Mouse (Mus musculus) olfactory bulb, adult 2 months (tissue): ENCODE results near the gene Sik3. TPM values are rescaled to one million over a fixed set of nuclear protein-coding genes. Genes with fewer than 3 reads are reported as not detected.

Experiments
- H3K27ac ChIP-seq: fragments of 200-500 bp; 2 replicates; pipeline ENCODE4 v1.5.1; 2012; ENCODE audit warnings: low read depth, low read length; ENCODE audit not compliant: insufficient read depth
- H3K4me1 ChIP-seq: fragments of 200-500 bp; 2 replicates; pipeline ENCODE4 v1.6.1; 2012; ENCODE audit warnings: low read length; ENCODE audit not compliant: control insufficient read depth, insufficient read depth
- H3K4me3 ChIP-seq: fragments of 200-500 bp; 2 replicates; pipeline ENCODE4 v1.5.1; 2012; ENCODE audit warnings: mild to moderate bottlenecking, low read depth, low read length, moderate library complexity; ENCODE audit not compliant: insufficient read depth
- CTCF ChIP-seq: fragments of 200-500 bp; IDR thresholded peaks from 2 replicates; pipeline ENCODE4 v1.5.1; 2012; ENCODE audit warnings: low read depth, mild to moderate bottlenecking, low read length, moderate library complexity; ENCODE audit not compliant: insufficient read depth
- POLR2A ChIP-seq: fragments of 200-500 bp; IDR thresholded peaks from 2 replicates; pipeline ENCODE4 v1.6.1; 2012; ENCODE audit warnings: mild to moderate bottlenecking, low read depth, low read length, moderate library complexity; ENCODE audit not compliant: insufficient read depth
- WGBS: fragments of 180-500 bp; shearing (Covaris S2); methylation state at CpG from one replicate; pipeline ENCODE4 v1.1.7; 2018; 5-methylcytosine and 5-hydroxymethylcytosine counted together
- polyA plus RNA-seq: library from polyadenylated mRNA; stranded (reverse); fragments of >200 nt; gene quantifications from 2 replicates; pipeline ENCODE4 v1.2.4, GENCODE M21; 2012; ENCODE audit warnings: low replicate concordance; ENCODE audit not compliant: missing spikeins, insufficient read depth, insufficient read length

Sik3 gene
- 51.7 TPM in 1 of 2 replicates, not detected in the other for polyA plus RNA-seq

DNA sequence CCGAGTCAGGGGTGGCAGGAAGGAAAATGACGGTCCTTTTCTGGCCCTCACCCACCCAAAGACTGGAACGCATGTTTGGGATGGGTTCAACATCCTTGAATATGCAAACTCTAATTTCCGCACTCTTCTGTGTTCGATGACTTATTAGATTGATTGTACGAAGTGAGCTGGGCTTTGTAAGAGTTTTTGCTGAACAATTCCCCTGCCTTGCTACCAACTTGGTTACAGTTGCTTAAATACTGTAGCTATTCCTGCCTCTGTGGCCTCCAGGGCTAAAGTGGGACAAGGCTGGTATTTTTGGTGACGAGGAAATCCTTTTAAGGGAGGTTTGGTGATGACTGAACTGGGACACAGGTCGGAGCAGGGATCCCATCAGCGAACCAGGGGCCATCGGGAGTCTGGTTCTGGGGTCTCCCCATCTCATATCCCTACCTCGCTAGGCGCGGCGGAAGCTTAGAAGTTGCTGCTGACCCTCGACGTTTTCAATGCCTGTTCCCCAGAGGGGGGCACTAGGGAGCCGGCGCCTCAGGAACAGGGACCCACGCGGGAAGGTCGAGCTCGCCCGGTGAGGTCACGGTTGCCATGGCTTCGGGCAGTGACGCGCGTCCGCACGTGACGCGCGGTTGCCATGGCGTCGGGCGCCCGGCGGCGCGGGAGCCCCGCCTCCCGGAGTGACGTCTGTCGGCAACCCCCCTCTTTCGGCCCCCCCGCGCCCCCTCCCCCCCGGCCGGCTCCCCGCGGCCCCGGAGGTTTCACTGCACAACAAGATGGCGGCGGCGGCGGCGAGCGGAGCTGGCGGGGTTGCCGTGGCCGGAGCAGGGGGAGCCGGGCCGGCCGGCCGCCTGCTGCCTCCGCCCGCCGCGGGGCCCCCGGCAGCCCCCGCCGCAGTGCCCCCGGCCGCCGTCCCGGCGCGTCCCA lies at the start of gene Sik3, which contains the start of gene Pafah1b2:
Gene Sik3, plus strand, starts transcription at position 730 of the 918 bp plus-strand sequence.
Gene Pafah1b2, minus strand, starts transcription at position 600 of the 918 bp plus-strand sequence.
- Histone ChIP-seq H3K4me3 (peak within 1 kb of the TSS; percentile 99), H3K27ac (peak within 1 kb of the TSS; percentile 97), H3K4me1 (peaks cover 12% of the 10 kb centered on the region)
- 2% methylated on average over 77 of the region's 78 CpGs for WGBS
- peak; percentile 91 for TF ChIP-seq CTCF
- TF ChIP-seq POLR2A: no peak

DNA sequence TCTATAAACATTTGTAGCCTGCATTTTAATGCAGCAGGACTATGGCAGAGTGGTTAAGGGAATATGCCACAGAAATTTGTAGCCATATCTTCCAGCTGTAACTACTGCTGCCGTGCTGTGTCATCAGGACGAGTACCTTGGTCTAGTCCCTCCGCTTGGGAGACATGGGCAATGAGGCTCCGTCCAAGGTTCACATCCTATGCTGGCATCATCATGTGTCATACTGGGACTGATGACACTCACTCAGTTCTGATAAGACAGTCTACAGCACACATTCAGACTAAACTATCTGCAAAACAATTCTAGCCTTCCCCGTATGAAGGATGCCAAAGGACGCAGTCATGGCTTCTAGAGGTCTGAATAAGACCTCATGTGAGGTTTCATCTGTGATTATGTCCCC lies 49.0 kb upstream of the Sik3 start:
- Histone ChIP-seq H3K4me1 (no peaks in the 10 kb centered on the region), H3K27ac (no peak overlapping the region), H3K4me3 (no peak overlapping the region)
- 94% methylated on average over 6 of the region's 6 CpGs for WGBS
- no peak for TF ChIP-seq POLR2A
- no peak for TF ChIP-seq CTCF

DNA sequence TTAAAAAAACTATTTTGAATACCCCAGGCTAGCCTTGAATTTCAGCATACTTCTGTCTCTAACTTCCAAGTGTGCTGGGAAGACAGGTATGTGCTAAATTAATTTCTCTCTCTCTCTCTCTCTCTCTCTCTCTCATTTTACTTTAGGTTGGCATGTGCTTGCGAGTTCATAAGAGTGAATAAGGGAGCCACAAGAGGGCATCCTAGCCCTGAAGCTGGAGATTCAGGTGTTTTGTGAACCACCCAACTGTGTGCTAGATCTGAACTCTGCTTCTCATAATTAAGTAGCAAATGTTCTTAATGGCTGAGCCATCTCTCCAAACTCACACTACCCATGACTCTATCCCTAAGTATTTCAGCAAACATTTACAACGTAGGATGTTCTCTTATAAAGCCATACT lies 35.7 kb upstream of the Sik3 start:
- H3K4me1 ChIP-seq: 0 out of 2 replicates have a peak, but pooled peaks cover 2% of the 10 kb centered on the region
- H3K27ac ChIP-seq: no peak overlapping the region
- TF ChIP-seq CTCF (no peak), POLR2A (no peak)
- 66% methylated on average over 2 of the region's 2 CpGs for WGBS
- no peak overlapping the region for H3K4me3 ChIP-seq

DNA sequence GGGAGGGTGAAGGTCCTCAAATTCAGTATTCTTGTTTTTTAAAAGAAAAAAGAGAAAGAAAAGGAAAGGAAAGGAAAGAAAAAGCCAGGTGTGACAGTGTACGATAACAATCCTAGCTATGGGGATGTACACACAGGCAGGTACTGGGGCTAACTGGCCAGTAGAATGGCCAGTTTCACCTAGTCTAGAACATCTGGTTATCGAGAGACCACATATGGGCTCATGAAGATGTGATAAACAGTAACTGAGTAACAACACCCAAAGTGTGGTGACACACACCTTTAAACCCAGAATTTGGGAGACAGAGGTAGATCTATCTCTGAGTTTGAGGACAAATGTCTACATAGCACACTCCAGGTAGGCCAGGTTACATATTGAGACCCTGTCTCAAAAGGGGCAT lies 32.8 kb upstream of the Sik3 start:
- WGBS: 91% methylated on average over 2 of the region's 2 CpGs
- TF ChIP-seq CTCF (no peak), POLR2A (no peak)
- peaks cover 11% of the 10 kb centered on the region for H3K4me1 ChIP-seq
- no peak overlapping the region for H3K4me3 ChIP-seq
- H3K27ac ChIP-seq: no peak overlapping the region

DNA sequence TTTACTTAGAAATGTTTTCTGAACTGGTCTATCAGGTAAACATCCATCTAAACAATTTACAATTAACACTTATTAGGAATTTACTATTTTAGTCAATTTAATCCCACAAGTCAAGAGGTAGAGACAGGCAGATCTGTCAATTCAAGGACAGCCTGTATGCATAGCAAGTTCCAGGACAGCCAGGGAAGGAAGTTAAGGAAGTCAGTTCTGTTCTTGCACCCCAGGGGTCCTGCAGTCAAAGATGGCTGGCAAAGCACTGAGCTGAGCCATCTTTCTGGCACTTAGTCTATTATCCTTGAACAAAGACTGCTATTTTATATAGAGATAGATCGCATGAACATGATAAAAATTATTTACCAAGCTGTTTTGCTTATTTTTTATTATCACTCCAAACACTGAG lies 32.0 kb upstream of the Sik3 start:
- Histone ChIP-seq H3K27ac (no peak overlapping the region), H3K4me1 (peaks cover 11% of the 10 kb centered on the region), H3K4me3 (no peak overlapping the region)
- 69% methylated on average over 1 of the region's 1 CpGs for WGBS
- TF ChIP-seq POLR2A: no peak
- TF ChIP-seq CTCF: no peak

DNA sequence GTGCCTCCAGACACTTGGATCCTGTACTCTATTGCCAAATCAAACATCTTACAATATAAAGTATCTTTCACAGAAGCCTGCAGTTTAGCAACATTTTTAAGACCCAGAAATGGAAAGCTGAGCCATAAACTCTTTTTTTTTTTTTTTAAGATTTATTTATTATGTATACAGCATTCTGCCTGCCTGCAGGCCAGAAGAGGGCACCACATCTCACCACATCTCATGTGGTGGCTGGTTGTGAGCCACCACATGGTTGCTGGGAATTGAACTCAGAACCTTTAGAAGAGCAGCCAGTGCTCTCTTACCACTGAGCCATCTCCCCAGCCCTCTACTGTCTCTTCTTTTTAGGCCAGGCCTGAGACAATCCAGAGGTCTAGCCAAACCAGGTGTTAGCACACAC lies 31.3 kb upstream of the Sik3 start:
- Histone ChIP-seq H3K4me3 (no peak overlapping the region), H3K4me1 (peaks cover 11% of the 10 kb centered on the region), H3K27ac (no peak overlapping the region)
- no peak for TF ChIP-seq CTCF
- TF ChIP-seq POLR2A: no peak

DNA sequence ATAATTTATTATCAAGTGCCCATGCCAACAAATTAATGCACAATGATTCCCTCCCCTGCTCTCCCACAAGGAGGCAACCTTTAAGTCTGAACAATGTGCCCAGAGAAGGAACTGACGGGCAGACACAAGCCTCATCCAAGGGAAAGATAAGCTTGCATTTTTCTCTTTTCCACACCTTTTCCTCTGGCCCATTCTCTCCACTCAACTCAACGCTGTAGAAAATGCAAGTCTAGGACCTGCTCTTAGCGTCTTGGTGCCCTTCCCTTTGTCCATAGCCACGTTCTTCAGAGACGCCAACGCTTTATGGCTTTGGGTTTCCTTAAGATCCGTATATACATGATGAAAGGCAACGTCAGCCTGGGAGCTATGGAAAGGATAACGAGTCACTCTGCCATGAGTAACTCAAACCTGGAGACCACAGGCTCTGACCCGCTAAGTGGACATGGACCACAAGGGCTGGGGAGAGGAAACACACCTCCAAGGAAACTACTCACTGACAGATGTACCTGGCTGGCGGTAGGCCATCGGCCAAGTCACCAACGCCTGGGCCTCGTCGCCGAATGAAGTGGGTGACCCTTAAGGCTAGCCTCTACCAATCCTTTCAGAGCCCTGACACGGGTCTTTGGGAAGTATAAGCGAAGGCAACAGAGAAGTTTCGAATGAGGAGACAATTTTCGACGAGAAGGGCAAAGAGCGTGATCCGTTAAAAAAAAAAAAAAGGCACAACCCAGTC lies 28.8 kb upstream of the Sik3 start:
- H3K27ac ChIP-seq: no peak overlapping the region
- peak overlapping the region; percentile 60 for H3K4me3 ChIP-seq
- peaks cover 11% of the 10 kb centered on the region for H3K4me1 ChIP-seq
- TF ChIP-seq POLR2A: no peak
- TF ChIP-seq CTCF: no peak
- WGBS: 0% methylated on average over 23 of the region's 23 CpGs

DNA sequence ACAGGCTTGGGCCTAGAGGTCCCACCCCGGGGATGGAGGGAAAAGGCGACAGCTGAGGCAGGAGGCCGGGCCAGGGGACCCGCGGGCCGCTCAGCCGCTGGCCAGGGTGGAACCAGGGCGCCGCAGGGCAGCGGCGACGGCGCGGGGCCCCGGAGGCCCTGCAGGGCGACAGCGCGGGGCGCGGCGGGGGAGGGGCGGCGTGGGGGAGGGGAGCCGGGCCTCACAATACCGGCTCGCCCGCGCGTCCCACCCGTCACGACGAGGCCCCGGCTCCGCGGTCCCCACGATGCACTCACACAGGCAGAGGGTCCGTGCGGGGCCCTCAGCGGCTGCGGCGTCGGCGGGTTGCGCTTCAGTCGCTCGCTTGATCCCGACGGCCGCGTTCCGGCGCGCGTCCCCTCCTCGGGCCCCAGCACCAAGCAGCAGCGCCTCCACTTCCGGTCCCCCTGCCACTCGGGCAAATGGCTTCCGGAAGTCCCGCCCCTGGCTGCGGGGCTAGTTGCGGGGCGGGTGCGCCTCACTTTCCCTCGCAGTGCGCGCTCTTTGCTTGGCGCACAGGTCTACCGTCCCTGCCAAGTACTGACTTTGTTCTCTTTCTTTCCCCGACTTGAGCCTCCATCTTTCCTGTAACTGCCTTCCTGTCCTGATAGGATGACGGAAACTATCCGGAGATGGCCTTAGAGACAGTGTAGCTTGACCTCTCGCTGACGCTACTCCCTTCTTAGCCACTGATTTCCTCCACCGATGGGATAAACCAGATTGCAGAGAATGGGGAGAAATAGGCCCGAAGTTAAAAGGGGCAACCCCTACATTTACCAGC lies 28.0 kb upstream of the Sik3 start:
- Histone ChIP-seq H3K4me3 (peak overlapping the region; percentile 60), H3K4me1 (peaks cover 11% of the 10 kb centered on the region), H3K27ac (peak overlapping the region; percentile 81)
- TF ChIP-seq CTCF: no peak
- peak; percentile 87 for TF ChIP-seq POLR2A
- WGBS: under 1% methylated on average over 60 of the region's 76 CpGs

DNA sequence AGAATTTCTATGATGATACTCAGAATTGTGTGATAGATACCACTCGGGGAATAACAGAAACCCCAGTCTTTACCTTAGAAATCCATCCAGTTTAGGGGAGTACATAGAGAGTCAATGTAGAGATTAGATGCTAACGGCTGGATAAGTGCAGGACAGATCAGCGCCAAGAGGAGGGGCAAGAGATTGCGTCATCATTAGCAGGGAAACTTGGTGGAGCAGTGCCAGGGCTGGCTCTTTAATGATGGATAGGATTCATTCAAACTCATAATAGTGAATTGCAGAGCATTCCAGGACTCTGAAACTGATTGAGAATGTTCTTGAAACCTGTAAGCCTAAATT lies 27.4 kb upstream of the Sik3 start:
- H3K4me1 ChIP-seq: peaks cover 11% of the 10 kb centered on the region
- WGBS: under 1% methylated on average over 4 of the region's 4 CpGs
- H3K27ac ChIP-seq: peak overlapping the region; percentile 81
- H3K4me3 ChIP-seq: peak overlapping the region; percentile 60
- no peak for TF ChIP-seq CTCF
- TF ChIP-seq POLR2A: no peak
